Mouse (Mus musculus) T-helper 17 cell (primary cell): ENCODE measurements around the gene Taok1.

Source experiments
- in situ Hi-C, 2 experiments: fragments of 300-600 bp; cut with MboI, MseI; formaldehyde crosslinking; loops; 1 replicate in 1 of 2; 2 replicates in 1 of 2; pipeline ENCODE4 v1.15.1; 2025; ENCODE audit warnings: high pct_unique_total_duplicates in 2 of 2

Gene Taok1

GRCm38 (mm10) chr11:77493512-77494343 lies 113.9 kb downstream of the Taok1 start, which contains the start of gene Git1:
TSS of gene Git1 (plus strand) at chr11:77493562.
- in situ Hi-C loops: loop anchor here in 1 of 2 experiments (5.0 to 10.0 kb wide), 2 partner anchors 114 to 1041 kb away; partner anchors contain the start of genes Ift20, Taok1 and Tnfaip1

DNA sequence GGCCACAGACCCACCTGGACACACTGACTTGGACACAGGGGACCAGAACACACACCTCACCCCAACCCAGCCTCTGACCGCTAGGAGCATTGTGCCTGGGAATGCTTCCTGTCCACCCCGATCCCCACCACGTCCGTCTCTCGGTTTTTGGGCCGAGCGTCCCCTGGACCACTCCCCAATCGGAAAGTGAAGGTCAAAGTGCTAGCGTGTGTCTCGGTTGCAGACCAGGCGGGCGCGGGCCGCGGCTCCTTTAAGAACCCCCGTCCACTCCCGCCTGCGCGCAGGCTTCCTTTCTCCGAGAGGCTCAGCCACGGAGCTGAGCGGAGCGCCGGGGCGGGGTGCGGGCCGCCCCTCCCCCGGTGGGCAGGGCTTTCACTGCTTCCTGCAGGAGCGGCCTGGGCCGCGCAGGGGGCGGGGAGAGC lies 114.7 kb downstream of the Taok1 start:
- in situ Hi-C loops: loop anchor here in 1 of 2 experiments (5.0 to 10.0 kb wide), 2 partner anchors 114 to 1042 kb away; partner anchors contain the start of genes Ift20, Taok1 and Tnfaip1

DNA sequence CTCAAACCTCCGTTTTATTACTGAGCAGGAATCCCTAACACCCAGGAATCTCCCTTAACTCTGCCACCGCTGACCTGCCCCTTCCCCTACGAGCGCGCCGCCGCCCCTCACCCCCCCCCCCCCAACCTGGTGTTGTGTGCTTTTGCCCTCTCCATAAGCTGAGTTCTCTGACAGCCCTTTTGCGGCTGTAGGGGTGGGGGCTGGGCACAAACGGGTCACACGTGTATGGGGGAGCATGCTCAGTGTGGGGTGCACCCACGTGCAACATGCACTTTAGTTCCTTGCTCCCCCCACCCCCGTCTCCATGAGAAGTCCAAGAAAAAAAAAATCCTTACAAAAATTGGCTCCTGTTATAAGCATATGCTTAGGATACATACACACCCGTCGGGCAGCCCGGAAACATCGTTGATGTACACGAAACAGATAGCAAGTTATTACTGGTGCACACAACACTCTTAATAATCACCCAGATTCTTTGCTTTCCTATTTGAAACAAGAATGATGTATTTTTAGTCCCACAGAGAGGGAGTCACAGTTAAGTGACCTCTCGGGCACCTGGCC lies 115.2 kb downstream of the Taok1 start:
- in situ Hi-C loops: loop anchor here in 1 of 2 experiments (5.0 to 10.0 kb wide), 2 partner anchors 115 to 1042 kb away; partner anchors contain the start of genes Ift20, Taok1 and Tnfaip1

- in situ Hi-C loops: loop anchor here in 1 of 2 experiments (5.0 to 10.0 kb wide), 2 partner anchors 116 to 1043 kb away; partner anchors contain the start of genes Ift20, Taok1 and Tnfaip1
Observed at GRCm38 (mm10) chr11:77491502-77492291, 115.9 kb downstream of the Taok1 start.

DNA sequence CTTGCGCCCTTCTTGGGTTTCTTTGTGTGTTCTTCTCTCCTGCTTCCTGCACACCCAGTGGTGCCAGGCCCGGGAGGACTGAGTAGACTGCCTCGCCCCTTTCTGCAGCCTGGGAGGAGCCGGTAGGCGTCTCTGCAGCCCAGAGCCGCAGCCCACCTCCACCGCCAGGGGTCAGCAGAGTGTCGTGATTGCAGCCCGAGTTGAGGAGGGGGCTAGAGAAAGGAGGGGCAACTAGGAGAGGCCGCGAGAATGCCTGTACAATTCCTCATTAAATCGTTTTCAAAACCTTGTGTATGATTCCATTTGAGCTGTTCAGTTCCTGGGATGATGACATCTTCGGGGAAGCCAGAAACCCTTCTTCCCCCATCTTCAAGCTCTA lies 116.5 kb downstream of the Taok1 start:
- in situ Hi-C loops: loop anchor here in 1 of 2 experiments (5.0 to 10.0 kb wide), 2 partner anchors 116 to 1044 kb away; partner anchors contain the start of genes Ift20, Taok1 and Tnfaip1

DNA sequence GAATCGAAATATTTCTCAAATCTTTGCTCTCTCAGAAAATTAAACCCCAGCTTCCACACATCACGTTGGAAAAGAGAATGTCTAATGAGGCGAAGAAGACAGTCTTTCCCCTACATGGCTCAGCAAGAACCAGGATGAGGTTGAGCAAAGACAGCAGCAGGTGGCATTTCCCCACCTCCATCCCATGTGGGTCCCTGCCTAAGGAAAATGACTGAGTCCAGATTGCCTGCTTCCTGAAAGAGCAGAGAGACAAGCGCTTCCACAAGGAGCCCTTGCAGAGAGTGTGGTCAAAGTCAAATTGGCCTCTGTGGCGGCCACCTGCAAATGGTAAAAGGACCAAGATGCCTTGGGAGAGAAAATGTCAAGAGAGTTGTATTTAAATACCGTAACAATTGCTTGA lies 117.2 kb downstream of the Taok1 start:
- in situ Hi-C loops: loop anchor here in 1 of 2 experiments (5.0 to 10.0 kb wide), 2 partner anchors 117 to 1044 kb away; partner anchors contain the start of genes Ift20, Taok1 and Tnfaip1

- in situ Hi-C loops: loop anchor here in 1 of 2 experiments (5.0 to 10.0 kb wide), 2 partner anchors 118 to 1045 kb away; partner anchors contain the start of genes Ift20, Taok1 and Tnfaip1
Observed at GRCm38 (mm10) chr11:77489591-77490235, 117.9 kb downstream of the Taok1 start, which contains the start of gene Ankrd13b. TSS of gene Ankrd13b (minus strand) at chr11:77489678.

DNA sequence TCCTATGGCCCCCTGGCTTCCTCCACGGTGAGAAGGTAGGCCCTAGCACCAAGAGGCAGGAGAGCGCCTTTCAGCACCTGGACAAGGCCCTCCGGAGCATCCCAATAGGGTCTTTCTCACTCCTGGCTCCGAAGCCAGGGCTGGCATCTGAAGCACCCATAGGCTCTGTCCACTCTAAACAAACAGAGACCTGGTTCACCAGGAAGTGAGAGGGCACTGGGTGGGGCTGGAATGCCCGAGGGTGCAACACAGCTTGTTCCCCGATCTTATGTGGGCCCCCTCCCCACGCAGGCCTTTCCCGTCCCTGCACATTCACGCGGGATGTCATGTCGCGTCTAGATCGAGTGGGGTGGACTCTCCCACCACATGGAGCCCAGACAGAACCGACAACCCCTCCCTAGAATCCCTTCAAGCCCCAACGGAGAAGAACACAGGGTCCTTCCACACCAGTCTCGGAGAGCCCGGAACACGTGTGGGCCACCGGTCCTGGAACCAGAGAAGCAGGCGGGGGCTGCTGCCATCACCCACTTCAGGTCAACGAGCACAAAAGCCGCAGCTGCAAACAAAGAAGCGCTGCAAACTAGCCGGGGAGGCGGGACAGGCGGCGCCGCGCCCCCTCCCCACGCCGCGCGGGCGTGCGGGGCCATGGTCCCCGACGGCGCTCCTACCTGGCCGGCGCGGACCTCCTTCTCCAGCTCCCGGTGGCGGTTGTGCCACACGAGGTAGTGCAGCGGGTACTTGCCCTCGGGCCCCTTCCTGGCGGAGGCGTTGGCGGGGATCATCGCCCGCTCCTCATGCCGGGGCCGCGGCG lies 118.6 kb downstream of the Taok1 start:
- in situ Hi-C loops: no loop called here

DNA sequence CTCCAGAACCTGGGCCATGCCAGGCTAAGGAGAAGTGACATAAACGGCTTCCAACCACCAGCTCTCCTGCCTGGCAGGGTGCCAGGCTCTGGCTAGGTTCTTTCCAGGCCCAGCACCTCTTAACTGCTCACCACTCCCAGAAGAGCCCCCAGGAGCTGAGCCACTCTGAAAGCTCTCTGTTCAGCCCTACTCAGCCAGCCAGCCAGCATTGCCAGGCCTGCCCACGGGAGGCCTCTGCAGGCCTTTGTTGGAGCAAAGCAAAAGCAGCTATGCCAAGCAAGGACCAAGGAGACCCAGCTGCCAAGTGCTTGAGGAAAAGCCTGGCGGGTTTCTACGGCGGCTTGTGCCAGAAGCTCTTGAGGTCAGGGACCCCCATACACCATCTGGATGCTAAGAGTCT lies 120.8 kb downstream of the Taok1 start:
- in situ Hi-C loops: no loop called here

- in situ Hi-C loops: no loop called here
Observed at GRCm38 (mm10) chr11:77485229-77485628, 122.4 kb downstream of the Taok1 start.

DNA sequence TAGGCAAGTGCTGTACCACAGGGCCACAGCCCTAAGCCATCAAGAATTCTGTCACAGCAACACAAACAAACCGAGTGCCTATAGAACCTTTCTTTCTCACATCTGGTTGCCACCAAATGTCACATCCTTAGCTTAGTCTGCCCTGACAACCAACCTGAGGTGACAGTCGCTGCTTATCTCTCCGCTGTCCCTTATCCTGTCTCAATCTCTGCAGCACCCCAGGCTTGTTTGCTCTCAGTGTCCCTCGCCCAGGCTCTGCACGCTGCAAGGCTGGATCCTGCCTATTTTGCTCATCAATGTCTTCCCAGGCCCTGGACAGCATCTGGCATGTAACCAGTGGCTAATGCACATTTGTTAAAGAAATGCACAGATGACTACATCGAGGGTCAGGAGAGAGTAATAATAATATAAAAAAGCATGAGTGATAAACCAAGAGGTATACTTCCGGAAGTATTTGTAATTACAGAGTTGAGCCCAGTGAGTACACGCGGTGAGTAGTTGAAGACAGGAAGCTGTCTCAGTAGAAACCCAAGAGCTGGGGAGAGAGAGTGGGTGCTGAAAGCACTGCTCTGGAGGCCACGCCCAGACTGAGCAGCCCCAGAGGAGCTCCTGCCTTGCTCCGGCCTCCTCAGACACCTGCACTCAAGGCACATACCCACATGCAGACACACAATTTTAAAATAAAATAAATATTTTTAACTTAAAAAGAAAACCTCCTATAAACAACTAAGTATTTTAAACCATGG lies 123.9 kb downstream of the Taok1 start:
- in situ Hi-C loops: no loop called here

- in situ Hi-C loops: no loop called here
Observed at GRCm38 (mm10) chr11:77483043-77483442, 124.6 kb downstream of the Taok1 start.
